Mouse (Mus musculus): ENCODE results near the gene Taar9. TPM values are rescaled to one million over a fixed set of nuclear protein-coding genes. Genes with fewer than 3 reads are reported as not detected.
"Not testable (repeated sequence)": the region's sequence is repeated elsewhere in the genome, so short reads cannot be mapped to it uniquely, and the experiment has no call there.

Taar9 gene
- polyA plus RNA-seq, 1 experiment from 2014 or later = not detected

DNA sequence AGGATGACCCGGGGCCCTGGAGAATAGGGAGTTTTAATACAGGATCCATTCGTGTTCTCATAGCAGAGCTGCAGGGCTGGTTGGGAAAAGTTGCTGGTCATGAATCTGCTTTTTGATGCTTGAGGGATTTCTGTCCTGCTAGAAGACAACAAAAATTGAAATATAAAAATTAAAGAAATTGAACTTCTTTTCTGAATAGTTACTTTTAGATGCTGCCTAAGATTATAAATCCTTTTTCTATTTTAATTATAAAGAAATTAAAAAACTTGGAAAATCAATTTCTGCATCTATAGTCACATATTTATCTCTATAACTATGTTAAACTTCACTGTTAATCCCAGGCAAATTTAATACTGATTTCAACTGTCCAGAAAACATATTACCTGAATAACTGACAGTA is 17.1 kb downstream of the Taar9 start, which contains the start of gene Taar8b:
TSS of gene Taar8b (minus strand) at position 101 of the 400 bp plus-strand sequence.
- Histone ChIP-seq H3K27me3 (ENCODE audit: control insufficient read depth, insufficient read depth, low read length) (no peaks in the 10 kb centered on the region), H3K9me3 (ENCODE audit: control insufficient read depth, low read length) (no peaks in the 10 kb centered on the region), H3K4me3 (ENCODE audit: low read depth, low read length) (no peak within 1 kb of the TSS), H3K27ac (replicated peaks; ENCODE audit: low read depth, low read length) (no peak within 1 kb of the TSS), H3K4me2 (ENCODE audit: low read depth, severe bottlenecking) (no peak within 1 kb of the TSS), H3K4me1 (ENCODE audit: control insufficient read depth, insufficient read depth, low read length) (no peaks in the 10 kb centered on the region), H3K36me3 (ENCODE audit: control insufficient read depth, insufficient read depth, low read length) (no peaks in the 10 kb centered on the region), H3K9ac (ENCODE audit: low read length) (no peak within 1 kb of the TSS)
- DNase-seq (ENCODE audit: low spot score) = no peak
- 72% methylated on average over 2 of the region's 2 CpGs for WGBS
- ATAC-seq (ENCODE audit: insufficient number of reproducible peaks, low FRiP score, low TSS enrichment, low read depth) = no peak

DNA sequence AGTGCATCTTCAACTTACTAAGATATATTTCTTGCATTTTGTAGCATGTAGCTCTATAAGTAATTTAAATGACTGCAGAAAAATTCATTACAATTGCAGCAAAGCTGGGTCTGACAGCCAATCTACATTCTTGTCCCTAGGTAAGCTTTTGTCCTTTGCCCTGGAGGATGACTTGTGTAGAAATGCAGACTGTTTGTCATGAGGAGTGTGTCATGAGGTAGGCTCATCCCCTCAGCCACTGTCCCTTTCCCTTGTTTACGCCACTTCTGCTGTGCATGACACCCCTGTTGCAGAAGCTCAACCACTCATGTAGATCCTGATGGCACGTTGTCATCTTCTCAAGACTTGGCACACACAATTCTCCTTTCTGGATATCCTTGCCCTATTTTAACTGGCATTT is 22.2 kb downstream of the Taar9 start:
- ATAC-seq (ENCODE audit: insufficient number of reproducible peaks, low FRiP score, low TSS enrichment, low read depth) (no peak), DNase-seq (ENCODE audit: low spot score) (no peak)
- 91% methylated on average over 2 of the region's 2 CpGs for WGBS
- Histone ChIP-seq H3K4me3 (ENCODE audit: low read depth, low read length) (no peak overlapping the region), H3K9ac (ENCODE audit: low read length) (no peak overlapping the region), H3K27me3 (ENCODE audit: control insufficient read depth, insufficient read depth, low read length) (no peaks in the 10 kb centered on the region), H3K4me1 (ENCODE audit: control insufficient read depth, insufficient read depth, low read length) (no peaks in the 10 kb centered on the region), H3K36me3 (ENCODE audit: control insufficient read depth, insufficient read depth, low read length) (no peaks in the 10 kb centered on the region), H3K4me2 (ENCODE audit: low read depth, severe bottlenecking) (no peak overlapping the region), H3K27ac (replicated peaks; ENCODE audit: low read depth, low read length) (no peak overlapping the region), H3K9me3 (ENCODE audit: control insufficient read depth, low read length) (no peaks in the 10 kb centered on the region)

DNA sequence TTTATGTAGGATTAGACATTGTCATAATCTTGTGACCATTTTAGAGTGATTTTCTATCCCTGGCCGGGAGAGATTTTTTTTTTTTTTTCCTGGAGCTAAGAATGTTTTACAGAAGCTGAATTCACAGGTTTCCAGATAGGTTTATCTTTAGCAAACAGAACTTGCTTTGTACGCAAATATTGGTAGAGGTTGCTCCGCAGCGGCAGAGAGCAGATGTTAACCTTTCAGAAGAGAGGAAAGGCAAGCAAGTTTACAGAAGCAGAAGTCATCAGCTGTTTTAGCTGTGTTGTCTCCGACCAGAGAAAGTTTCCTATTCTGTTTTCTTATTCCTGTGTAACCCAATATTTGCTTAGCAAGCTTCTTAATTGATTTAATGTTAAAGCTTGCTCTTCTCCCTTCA is 22.8 kb downstream of the Taar9 start:
- no peaks in the 10 kb centered on the region for H3K27me3 ChIP-seq (ENCODE audit: control insufficient read depth, insufficient read depth, low read length)
- H3K4me2 ChIP-seq (ENCODE audit: low read depth, severe bottlenecking) = no peak overlapping the region
- 92% methylated on average over 5 of the region's 5 CpGs for WGBS
- H3K27ac ChIP-seq (replicated peaks; ENCODE audit: low read depth, low read length) = no peak overlapping the region
- no peaks in the 10 kb centered on the region for H3K9me3 ChIP-seq (ENCODE audit: control insufficient read depth, low read length)
- DNase-seq (ENCODE audit: low spot score) (no peak), ATAC-seq (ENCODE audit: insufficient number of reproducible peaks, low FRiP score, low TSS enrichment, low read depth) (no peak)
- H3K4me3 ChIP-seq (ENCODE audit: low read depth, low read length) = no peak overlapping the region
- no peak overlapping the region for H3K9ac ChIP-seq (ENCODE audit: low read length)
- no peaks in the 10 kb centered on the region for H3K36me3 ChIP-seq (ENCODE audit: control insufficient read depth, insufficient read depth, low read length)
- no peaks in the 10 kb centered on the region for H3K4me1 ChIP-seq (ENCODE audit: control insufficient read depth, insufficient read depth, low read length)

DNA sequence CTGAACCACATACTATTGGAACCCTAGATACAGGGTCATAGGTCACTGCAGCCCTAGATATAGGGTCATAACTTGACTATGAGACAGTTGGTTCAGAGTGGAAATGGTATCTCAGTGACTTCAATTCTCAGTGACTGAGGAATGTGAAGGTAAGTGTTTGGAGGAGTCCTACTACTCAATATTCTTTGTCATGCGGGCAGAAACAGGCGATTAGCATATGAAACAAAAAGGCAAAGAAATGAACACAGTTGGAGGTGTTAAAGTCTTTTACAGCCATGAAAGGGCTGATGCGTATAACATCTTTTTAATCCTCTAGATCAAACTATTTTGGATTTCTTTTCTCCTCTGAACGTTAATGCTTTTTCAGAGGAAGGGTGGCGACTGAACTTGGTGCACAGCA is 23.4 kb downstream of the Taar9 start:
- Histone ChIP-seq H3K4me3 (ENCODE audit: low read depth, low read length) (no peak overlapping the region), H3K27ac (replicated peaks; ENCODE audit: low read depth, low read length) (no peak overlapping the region), H3K4me1 (ENCODE audit: control insufficient read depth, insufficient read depth, low read length) (no peaks in the 10 kb centered on the region), H3K4me2 (ENCODE audit: low read depth, severe bottlenecking) (no peak overlapping the region), H3K36me3 (ENCODE audit: control insufficient read depth, insufficient read depth, low read length) (no peaks in the 10 kb centered on the region), H3K9me3 (ENCODE audit: control insufficient read depth, low read length) (no peaks in the 10 kb centered on the region), H3K27me3 (ENCODE audit: control insufficient read depth, insufficient read depth, low read length) (no peaks in the 10 kb centered on the region), H3K9ac (ENCODE audit: low read length) (no peak overlapping the region)
- no peak for ATAC-seq (ENCODE audit: insufficient number of reproducible peaks, low FRiP score, low TSS enrichment, low read depth)
- WGBS = 82% methylated on average over 5 of the region's 5 CpGs
- no peak for DNase-seq (ENCODE audit: low spot score)

DNA sequence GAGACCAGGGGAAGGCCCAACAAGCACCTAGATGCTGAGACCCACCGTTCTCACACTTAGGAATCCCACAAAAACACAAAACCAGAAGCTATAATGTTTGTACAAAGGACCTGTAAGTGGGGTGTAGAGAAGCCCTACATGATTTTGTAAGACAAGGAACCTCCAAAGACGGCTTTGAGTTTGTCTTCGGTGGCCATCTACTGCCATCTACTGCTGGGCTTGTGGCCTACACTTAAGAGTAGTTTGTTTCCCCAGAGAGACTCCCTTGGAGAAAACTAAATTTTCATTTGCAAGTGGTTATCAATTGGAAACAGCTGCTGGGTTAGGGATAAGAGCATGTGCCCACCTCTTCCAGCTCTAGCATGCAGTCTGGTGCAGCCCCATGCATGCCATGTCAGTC is 29.2 kb downstream of the Taar9 start:
- H3K9me3 ChIP-seq (ENCODE audit: control insufficient read depth, low read length) = no peaks in the 10 kb centered on the region
- WGBS = 39% methylated on average over 3 of the region's 3 CpGs
- H3K36me3 ChIP-seq (ENCODE audit: control insufficient read depth, insufficient read depth, low read length) = no peaks in the 10 kb centered on the region
- peak; percentile 44 for DNase-seq (ENCODE audit: low spot score)
- H3K4me1 ChIP-seq (ENCODE audit: control insufficient read depth, insufficient read depth, low read length) = no peaks in the 10 kb centered on the region
- no peaks in the 10 kb centered on the region for H3K27me3 ChIP-seq (ENCODE audit: control insufficient read depth, insufficient read depth, low read length)
- no peak overlapping the region for H3K9ac ChIP-seq (ENCODE audit: low read length)
- H3K4me3 ChIP-seq (ENCODE audit: low read depth, low read length) = no peak overlapping the region
- H3K27ac ChIP-seq (replicated peaks; ENCODE audit: low read depth, low read length) = no peak overlapping the region
- ATAC-seq (ENCODE audit: insufficient number of reproducible peaks, low FRiP score, low TSS enrichment, low read depth) = no peak
- H3K4me2 ChIP-seq (ENCODE audit: low read depth, severe bottlenecking) = no peak overlapping the region

DNA sequence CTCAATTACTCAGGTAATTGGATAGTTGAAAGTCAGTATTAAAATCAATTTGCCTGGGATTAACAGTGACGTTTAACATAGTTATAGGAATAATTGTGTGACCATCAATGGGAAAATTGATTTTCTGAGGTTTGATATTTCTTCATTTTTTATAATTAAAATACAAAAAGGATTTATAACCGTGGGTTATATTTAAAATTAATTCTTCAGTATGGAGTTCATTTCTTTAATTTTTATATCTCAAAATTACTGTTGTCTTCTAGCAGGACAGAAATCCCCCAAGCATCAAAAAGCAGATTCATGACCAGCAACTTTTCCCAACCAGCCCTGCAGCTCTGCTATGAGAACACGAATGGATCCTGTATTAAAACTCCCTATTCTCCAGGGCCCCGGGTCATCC is 33.1 kb downstream of the Taar9 start, which contains the start of gene Taar8a:
TSS of gene Taar8a (plus strand) at position 301 of the 400 bp plus-strand sequence.
- H3K4me1 ChIP-seq (ENCODE audit: control insufficient read depth, insufficient read depth, low read length); H3K27ac ChIP-seq (replicated peaks; ENCODE audit: low read depth, low read length); H3K4me2 ChIP-seq (ENCODE audit: low read depth, severe bottlenecking); H3K9ac ChIP-seq (ENCODE audit: low read length); H3K9me3 ChIP-seq (ENCODE audit: control insufficient read depth, low read length); H3K4me3 ChIP-seq (ENCODE audit: low read depth, low read length); H3K36me3 ChIP-seq (ENCODE audit: control insufficient read depth, insufficient read depth, low read length); H3K27me3 ChIP-seq (ENCODE audit: control insufficient read depth, insufficient read depth, low read length); DNase-seq (ENCODE audit: low spot score); ATAC-seq (ENCODE audit: insufficient number of reproducible peaks, low FRiP score, low TSS enrichment, low read depth): not testable (repeated sequence)
- 79% methylated on average over 2 of the region's 4 CpGs for WGBS

DNA sequence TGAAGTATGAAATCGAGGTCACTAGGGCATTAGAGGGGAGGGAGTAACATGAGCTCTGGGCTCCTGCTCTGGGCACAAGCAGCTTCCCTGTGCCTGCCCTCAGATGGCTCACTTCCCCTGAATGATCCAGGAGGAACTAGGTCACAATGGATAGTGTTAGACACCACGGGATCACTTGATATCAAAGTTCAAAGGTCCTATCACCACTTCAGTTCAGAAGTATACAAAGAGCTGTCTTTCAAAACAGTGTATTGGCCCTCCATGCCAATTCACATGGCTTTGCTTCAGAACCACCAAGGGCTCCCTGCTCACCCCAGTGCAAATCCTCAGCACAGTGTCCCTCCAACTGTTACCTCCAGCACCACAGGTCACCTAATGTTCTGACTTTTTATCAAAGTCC is 34.6 kb downstream of the Taar9 start:
- not testable (repeated sequence) for H3K9ac ChIP-seq (ENCODE audit: low read length); H3K36me3 ChIP-seq (ENCODE audit: control insufficient read depth, insufficient read depth, low read length); H3K27ac ChIP-seq (replicated peaks; ENCODE audit: low read depth, low read length); H3K4me1 ChIP-seq (ENCODE audit: control insufficient read depth, insufficient read depth, low read length); H3K9me3 ChIP-seq (ENCODE audit: control insufficient read depth, low read length); H3K4me2 ChIP-seq (ENCODE audit: low read depth, severe bottlenecking); ATAC-seq (ENCODE audit: insufficient number of reproducible peaks, low FRiP score, low TSS enrichment, low read depth); DNase-seq (ENCODE audit: low spot score); H3K27me3 ChIP-seq (ENCODE audit: control insufficient read depth, insufficient read depth, low read length); H3K4me3 ChIP-seq (ENCODE audit: low read depth, low read length)
- WGBS = 60% methylated on average over 2 of the region's 2 CpGs

DNA sequence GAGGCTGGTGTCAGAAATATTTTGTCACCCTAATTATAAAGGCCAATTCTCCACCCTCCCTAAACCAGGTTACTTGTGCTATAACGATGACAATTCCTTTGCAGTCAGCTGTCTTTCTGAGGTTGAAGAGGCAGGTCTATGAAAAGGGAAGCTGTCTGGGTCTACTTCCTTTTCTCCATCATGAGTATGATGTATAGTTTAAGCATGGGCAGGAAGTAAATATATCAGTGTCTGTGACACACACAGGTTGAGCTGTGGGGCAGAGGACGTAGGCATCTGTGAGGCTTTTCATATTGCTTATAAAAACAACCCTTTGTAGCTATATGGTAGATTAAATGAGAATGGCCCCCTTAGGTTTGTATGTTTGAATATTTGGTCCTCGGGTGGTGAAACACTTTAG is 50.3 kb downstream of the Taar9 start:
- H3K36me3 ChIP-seq (ENCODE audit: control insufficient read depth, insufficient read depth, low read length) = no peaks in the 10 kb centered on the region
- no peak overlapping the region for H3K9ac ChIP-seq (ENCODE audit: low read length)
- no peak overlapping the region for H3K4me3 ChIP-seq (ENCODE audit: low read depth, low read length)
- ATAC-seq (ENCODE audit: insufficient number of reproducible peaks, low FRiP score, low TSS enrichment, low read depth) (no peak), DNase-seq (ENCODE audit: low spot score) (no peak)
- no peak overlapping the region for H3K27ac ChIP-seq (replicated peaks; ENCODE audit: low read depth, low read length)
- H3K4me1 ChIP-seq (ENCODE audit: control insufficient read depth, insufficient read depth, low read length) = no peaks in the 10 kb centered on the region
- no peaks in the 10 kb centered on the region for H3K9me3 ChIP-seq (ENCODE audit: control insufficient read depth, low read length)
- no peaks in the 10 kb centered on the region for H3K27me3 ChIP-seq (ENCODE audit: control insufficient read depth, insufficient read depth, low read length)
- 83% methylated on average over 3 of the region's 3 CpGs for WGBS
- no peak overlapping the region for H3K4me2 ChIP-seq (ENCODE audit: low read depth, severe bottlenecking)
